8 mouse cellular contexts compared by ENCODE assay signal in genomic region chr15:96507097-96507840, GRCm38 (mm10). TPM values are rescaled to one million over a fixed set of nuclear protein-coding genes. Genes with fewer than 3 reads are reported as not detected.
DNase-seq lines count a peak whose midpoint lies in the region; ATAC-seq lines count a peak whose summit lies in the region.

No protein-coding gene starts in this region.

- peak overlapping the region; percentile 11; the same call in 1 of the 2 replicates for H3K4me2 ChIP-seq in hindbrain, embryonic 12.5 days (replicated peaks)
- H3K4me2 ChIP-seq in midbrain, embryonic 13.5 days (replicated peaks): 0 out of 2 replicates have a peak overlapping the region, but pooled peaks have one; percentile 5
- H3K4me2 ChIP-seq in stomach, embryonic 16.5 days (ENCODE audit: low read depth, low read length): peak overlapping the region; percentile 55

- WGBS in hindbrain, embryonic 12.5 days: 46% methylated on average over 18 of the region's 18 CpGs
- 58% methylated on average over 18 of the region's 18 CpGs for WGBS in limb, embryonic 10.5 days
- WGBS in midbrain, embryonic 13.5 days: 49% methylated on average over 18 of the region's 18 CpGs
- 30% methylated on average over 18 of the region's 18 CpGs for WGBS in stomach, embryonic 16.5 days

- ATAC-seq in hindbrain, embryonic 12.5 days (ENCODE audit: low FRiP score): no peak
- ATAC-seq in midbrain, embryonic 13.5 days: no peak
- no peak for ATAC-seq in stomach, embryonic 16.5 days (ENCODE audit: insufficient read depth, low FRiP score)

- peaks cover 17% of the 10 kb centered on the region for H3K9me3 ChIP-seq in hindbrain, embryonic 12.5 days (replicated peaks)
- H3K9me3 ChIP-seq in limb, embryonic 10.5 days (replicated peaks): peaks cover 10% of the 10 kb centered on the region; the same call in 1 of the 2 replicates
- H3K9me3 ChIP-seq in midbrain, embryonic 13.5 days: peaks cover 17% of the 10 kb centered on the region
- H3K9me3 ChIP-seq in stomach, embryonic 16.5 days (replicated peaks; ENCODE audit: control insufficient read depth, low read length): peaks cover 5% of the 10 kb centered on the region; the same call in 1 of the 2 replicates

- peak; percentile 33 for DNase-seq in kidney, adult 18-20 months
- no peak for DNase-seq in kidney, adult 11 months
- DNase-seq in ZHBTc4 (ENCODE audit: low read depth, low spot score): peak; percentile 76
- DNase-seq in embryo, embryonic 11.5 days (ENCODE audit: low read depth, low spot score): peak; percentile 39
- DNase-seq in limb, embryonic 10.5 days (ENCODE audit: low spot score): peak; percentile 62

- no peaks in the 10 kb centered on the region for H3K4me1 ChIP-seq in hindbrain, embryonic 12.5 days
- no peaks in the 10 kb centered on the region for H3K4me1 ChIP-seq in limb, embryonic 10.5 days
- H3K4me1 ChIP-seq in midbrain, embryonic 13.5 days (replicated peaks): no peaks in the 10 kb centered on the region
- H3K4me1 ChIP-seq in stomach, embryonic 16.5 days (ENCODE audit: control insufficient read depth, insufficient read depth, low read length): no peaks in the 10 kb centered on the region

- no peak overlapping the region for H3K4me3 ChIP-seq in hindbrain, embryonic 12.5 days
- no peak overlapping the region for H3K4me3 ChIP-seq in limb, embryonic 10.5 days
- no peak overlapping the region for H3K4me3 ChIP-seq in midbrain, embryonic 13.5 days (replicated peaks)
- H3K4me3 ChIP-seq in stomach, embryonic 16.5 days (replicated peaks; ENCODE audit: low read length): peak overlapping the region; percentile 28

- no peaks in the 10 kb centered on the region for H3K27me3 ChIP-seq in hindbrain, embryonic 12.5 days
- H3K27me3 ChIP-seq in limb, embryonic 10.5 days (ENCODE audit: low read depth, poor library complexity, severe bottlenecking): no peaks in the 10 kb centered on the region
- H3K27me3 ChIP-seq in midbrain, embryonic 13.5 days: no peaks in the 10 kb centered on the region
- no peaks in the 10 kb centered on the region for H3K27me3 ChIP-seq in stomach, embryonic 16.5 days (ENCODE audit: control insufficient read depth, insufficient read depth, low read length)

- no peak overlapping the region for H3K9ac ChIP-seq in hindbrain, embryonic 12.5 days
- no peak overlapping the region for H3K9ac ChIP-seq in midbrain, embryonic 13.5 days (replicated peaks)
- H3K9ac ChIP-seq in stomach, embryonic 16.5 days (ENCODE audit: low read length): peak overlapping the region; percentile 50

- no peaks in the 10 kb centered on the region for H3K36me3 ChIP-seq in hindbrain, embryonic 12.5 days
- H3K36me3 ChIP-seq in limb, embryonic 10.5 days: no peaks in the 10 kb centered on the region
- H3K36me3 ChIP-seq in midbrain, embryonic 13.5 days: no peaks in the 10 kb centered on the region
- H3K36me3 ChIP-seq in stomach, embryonic 16.5 days (ENCODE audit: control insufficient read depth, insufficient read depth, low read length): no peaks in the 10 kb centered on the region

- H3K27ac ChIP-seq in hindbrain, embryonic 12.5 days: no peak overlapping the region
- H3K27ac ChIP-seq in limb, embryonic 10.5 days: no peak overlapping the region
- H3K27ac ChIP-seq in midbrain, embryonic 13.5 days: no peak overlapping the region
- peak overlapping the region; percentile 52; the same call in 1 of the 2 replicates for H3K27ac ChIP-seq in stomach, embryonic 16.5 days (ENCODE audit: low read length)

RNA-seq across cellular contexts. Expression of gene Scaf11, which starts 46.6 kb away (rescaled TPM):
- polyA plus RNA-seq in hindbrain, embryonic 12.5 days (2016; fragmentation: Nextera tagmentation; extraction: Ambion mirVana): 81.3 and 84.2 TPM in 2 replicates
- 119 and 125 TPM in 2 replicates for polyA plus RNA-seq in limb, embryonic 10.5 days (2016; fragmentation: Nextera tagmentation; extraction: Ambion mirVana)
- polyA plus RNA-seq in midbrain, embryonic 13.5 days (2015; fragmentation: Nextera tagmentation; extraction: Ambion mirVana): 56.5 and 62.5 TPM in 2 replicates
- 70.1 and 73.0 TPM in 2 replicates for polyA plus RNA-seq in stomach, embryonic 16.5 days (2015; fragmentation: Nextera tagmentation; extraction: Ambion mirVana)

Comparison
In these comparisons a context has a peak if more than half of its experiments do, and no peak if none do; other contexts are left out.
1. H3K4me2 ChIP-seq: peak in every context shown above with its lines; median percentile 55 in stomach, embryonic 16.5 days; 11 in hindbrain, embryonic 12.5 days; 5 in midbrain, embryonic 13.5 days.